Mouse (Mus musculus): ENCODE data around the gene Ifitm5.

- TF ChIP-seq POLR2A (IDR thresholded peaks at IDR 0.05; ENCODE audit: extremely low read depth, insufficient read depth, low read length) (no peak), CTCF (IDR thresholded peaks at IDR 0.05; ENCODE audit: low read depth, low read length) (peak; percentile 31; the same call in 1 of the 2 replicates)
These were observed 41.1 kb upstream of the Ifitm5 start for GRCm38 (mm10) chr7:140991117-140991689.
